Mouse (Mus musculus): ENCODE measurements at regions not wholly inside any gene's neighbourhood (a gene's known extent, or its start where the extent isn't known, plus 50 kb on each side); places are given as distances from the start of the nearest gene placed in this dataset.

GRCm38 (mm10) chr5:85403519-85403918, 661.9 kb downstream of the Cenpc1 start:
- no peak for DNase-seq (ENCODE audit: low spot score in 2 of 2)

GRCm38 (mm10) chr5:85360427-85360826, 705.0 kb downstream of the Cenpc1 start:
- DNase-seq (ENCODE audit: low spot score in 2 of 2), result no peak

GRCm38 (mm10) chr5:85346762-85347161, 718.6 kb downstream of the Cenpc1 start:
- peak; percentile 43 to 63 for DNase-seq (ENCODE audit: low spot score in 2 of 2)

- peak in 1 of 2 experiments; percentile 2 for DNase-seq (ENCODE audit: low spot score in 2 of 2)
Measured at GRCm38 (mm10) chr5:85346066-85346649, 719.2 kb downstream of the Cenpc1 start.

- no peak for DNase-seq (ENCODE audit: low spot score in 2 of 2)
Measured at GRCm38 (mm10) chr5:85341383-85341782, 724.0 kb downstream of the Cenpc1 start.

- no peak for DNase-seq (ENCODE audit: low spot score in 2 of 2)
Measured at GRCm38 (mm10) chr5:85337643-85338458, 727.5 kb downstream of the Cenpc1 start.

GRCm38 (mm10) chr5:85336944-85337343, 728.4 kb downstream of the Cenpc1 start:
- DNase-seq (ENCODE audit: low spot score in 2 of 2), result no peak
